Mouse (Mus musculus): ENCODE data around the gene Mars. TPM values are rescaled to one million over a fixed set of nuclear protein-coding genes. Genes with fewer than 3 reads are reported as not detected.
"Not testable (repeated sequence)": the region's sequence is repeated elsewhere in the genome, so short reads cannot be mapped to it uniquely, and the experiment has no call there.

Mars gene
- total and polyA plus RNA-seq, 3 experiments, result 36.6 to 47.7 (median 42.6) TPM

DNA sequence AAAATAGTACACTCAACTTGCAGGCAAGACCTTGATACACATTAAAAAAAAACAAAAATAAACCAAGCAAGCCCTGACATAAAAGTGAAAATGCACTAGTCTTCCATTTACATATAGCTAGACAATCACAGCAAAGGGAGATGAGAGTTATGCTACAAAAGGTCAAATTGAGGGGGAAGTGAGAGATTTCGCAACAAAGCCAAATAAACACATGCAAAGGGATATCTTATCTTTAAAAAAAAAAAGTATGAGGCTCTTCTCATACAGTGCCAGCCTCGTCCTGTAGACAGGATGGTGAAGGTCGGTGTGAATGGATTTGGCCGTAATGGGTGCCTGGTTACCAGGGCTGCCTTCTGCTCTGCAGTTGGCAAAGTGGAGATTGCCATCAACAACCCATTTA is 1.3 kb upstream of the Mars start:
- WGBS, result 34% methylated on average over 4 of the region's 4 CpGs
- peak overlapping the region; percentile 89 for H3K27ac ChIP-seq
- intact Hi-C loops (cut with DNase I), result loop anchor here (5.0 kb wide), 1 partner anchor 191 kb away; the partner anchor contains the start of gene Os9
- no peak overlapping the region for H3K9ac ChIP-seq (ENCODE audit: low read depth, low read length)
- no peaks in the 10 kb centered on the region for H3K79me2 ChIP-seq (replicated peaks; ENCODE audit: control insufficient read depth, insufficient read depth, low read length)
- H3K27me3 ChIP-seq (ENCODE audit: control insufficient read depth, insufficient read depth, low read length), result no peaks in the 10 kb centered on the region
- H3K36me3 ChIP-seq (ENCODE audit: control insufficient read depth, insufficient read depth, low read length), result no peaks in the 10 kb centered on the region
- no peak overlapping the region for H3K4me3 ChIP-seq
- DNase-seq, result no peak
- TF ChIP-seq POLR2A (IDR thresholded peaks at IDR 0.05; ENCODE audit: insufficient read depth, low read depth, low read length) (no peak), EP300 (IDR thresholded peaks at IDR 0.05; ENCODE audit: insufficient read depth, low read depth, low read length) (no peak), CTCF (IDR thresholded peaks at IDR 0.05) (no peak)
- H3K4me1 ChIP-seq (ENCODE audit: control insufficient read depth, insufficient read depth, low read length), result peaks cover 2% of the 10 kb centered on the region

DNA sequence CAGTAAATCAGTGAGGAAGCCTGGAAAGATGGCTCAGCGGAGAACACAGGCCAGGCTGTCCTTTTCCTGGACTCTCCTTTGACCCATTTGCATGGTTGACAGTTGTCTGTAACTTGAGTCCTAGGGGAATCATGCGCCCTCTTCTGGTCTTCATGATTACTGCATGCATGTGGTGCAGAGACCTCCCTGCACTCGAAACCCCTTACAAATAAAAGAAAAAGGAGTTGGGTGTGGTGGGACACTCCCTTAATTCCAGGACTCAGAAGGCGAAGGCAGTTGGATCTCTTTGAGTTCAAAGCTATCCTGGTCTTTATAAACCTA is 730 bp upstream of the Mars start:
- Histone ChIP-seq H3K27ac (peak overlapping the region; percentile 89), H3K9ac (ENCODE audit: low read depth, low read length) (peak overlapping the region; percentile 72), H3K79me2 (replicated peaks; ENCODE audit: control insufficient read depth, insufficient read depth, low read length) (no peaks in the 10 kb centered on the region), H3K4me3 (peak overlapping the region; percentile 92), H3K36me3 (ENCODE audit: control insufficient read depth, insufficient read depth, low read length) (no peaks in the 10 kb centered on the region), H3K27me3 (ENCODE audit: control insufficient read depth, insufficient read depth, low read length) (no peaks in the 10 kb centered on the region), H3K4me1 (ENCODE audit: control insufficient read depth, insufficient read depth, low read length) (peaks cover 2% of the 10 kb centered on the region)
- DNase-seq, result peak; percentile 81 to 84
- WGBS, result under 1% methylated on average over 4 of the region's 4 CpGs
- TF ChIP-seq POLR2A (IDR thresholded peaks at IDR 0.05; ENCODE audit: insufficient read depth, low read depth, low read length) (peak; percentile 39; the same call in 1 of the 2 replicates), CTCF (IDR thresholded peaks at IDR 0.05) (no peak; the same call in 1 of the 2 replicates), EP300 (IDR thresholded peaks at IDR 0.05; ENCODE audit: insufficient read depth, low read depth, low read length) (peak; percentile 79)
- intact Hi-C loops (cut with DNase I), result loop anchor here (5.0 kb wide), 1 partner anchor 190 kb away; the partner anchor contains the start of gene Os9

DNA sequence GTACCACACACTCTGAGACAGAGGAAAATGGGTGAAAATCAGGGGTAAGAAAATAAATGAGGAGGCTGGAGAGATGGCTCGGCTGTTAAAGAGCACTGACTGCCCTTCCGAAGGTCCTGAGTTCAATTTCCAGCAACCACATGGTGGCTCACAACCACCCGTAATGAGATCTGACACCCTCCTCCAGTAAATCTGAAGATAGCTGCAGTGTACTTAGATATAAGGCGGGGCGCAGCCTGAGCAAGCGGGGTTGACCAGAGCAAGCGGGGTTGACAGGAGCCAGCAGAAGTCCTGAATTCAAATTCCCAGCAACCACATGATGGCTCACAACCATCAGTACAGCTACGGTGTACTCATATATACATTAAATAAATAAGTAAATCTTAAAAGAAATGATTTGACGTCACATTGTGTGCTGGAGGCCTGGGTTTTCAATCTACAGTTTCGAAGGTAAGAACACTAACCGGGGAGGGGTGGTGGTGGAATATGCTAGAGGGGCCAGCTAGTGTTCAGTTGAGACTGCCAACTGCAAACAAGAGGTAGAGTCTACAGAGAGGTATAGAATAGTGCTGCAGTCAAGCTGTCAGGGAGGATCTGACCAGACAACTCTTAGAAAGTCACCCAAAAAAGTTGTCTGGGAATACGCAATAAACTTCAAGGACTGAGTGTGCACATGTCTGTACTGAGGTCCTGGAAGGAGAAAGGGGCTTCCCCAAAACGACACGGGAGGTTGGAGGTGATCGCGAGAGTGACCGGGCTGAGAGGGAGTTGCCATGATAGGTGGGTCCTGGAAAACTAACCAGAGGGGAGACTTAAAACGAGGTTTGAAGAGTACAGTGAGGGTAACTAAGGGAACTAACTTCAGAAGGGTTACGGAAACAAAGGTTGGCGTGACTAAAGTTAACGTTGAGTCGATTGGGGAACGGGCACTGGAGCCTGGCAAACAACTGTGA is 787 bp downstream of the Mars start:
- TF ChIP-seq POLR2A (IDR thresholded peaks at IDR 0.05; ENCODE audit: insufficient read depth, low read depth, low read length), result no peak
- no peak for TF ChIP-seq EP300 (IDR thresholded peaks at IDR 0.05; ENCODE audit: insufficient read depth, low read depth, low read length)
- TF ChIP-seq CTCF (IDR thresholded peaks at IDR 0.05), result no peak
- no peak for DNase-seq
- H3K4me1 ChIP-seq (ENCODE audit: control insufficient read depth, insufficient read depth, low read length), result peaks cover 2% of the 10 kb centered on the region
- no peaks in the 10 kb centered on the region for H3K79me2 ChIP-seq (replicated peaks; ENCODE audit: control insufficient read depth, insufficient read depth, low read length)
- peak overlapping the region; percentile 89 for H3K27ac ChIP-seq
- H3K9ac ChIP-seq (ENCODE audit: low read depth, low read length), result peak overlapping the region; percentile 81
- WGBS, result 33% methylated on average over 23 of the region's 23 CpGs
- no peaks in the 10 kb centered on the region for H3K36me3 ChIP-seq (ENCODE audit: control insufficient read depth, insufficient read depth, low read length)
- intact Hi-C loops (cut with DNase I), result loop anchor here (1.0 to 5.0 kb wide), 3 partner anchors 20 to 188 kb away; partner anchors contain the start of genes Dctn2 and Os9
- H3K27me3 ChIP-seq (ENCODE audit: control insufficient read depth, insufficient read depth, low read length), result no peaks in the 10 kb centered on the region
- H3K4me3 ChIP-seq, result peak overlapping the region; percentile 92

DNA sequence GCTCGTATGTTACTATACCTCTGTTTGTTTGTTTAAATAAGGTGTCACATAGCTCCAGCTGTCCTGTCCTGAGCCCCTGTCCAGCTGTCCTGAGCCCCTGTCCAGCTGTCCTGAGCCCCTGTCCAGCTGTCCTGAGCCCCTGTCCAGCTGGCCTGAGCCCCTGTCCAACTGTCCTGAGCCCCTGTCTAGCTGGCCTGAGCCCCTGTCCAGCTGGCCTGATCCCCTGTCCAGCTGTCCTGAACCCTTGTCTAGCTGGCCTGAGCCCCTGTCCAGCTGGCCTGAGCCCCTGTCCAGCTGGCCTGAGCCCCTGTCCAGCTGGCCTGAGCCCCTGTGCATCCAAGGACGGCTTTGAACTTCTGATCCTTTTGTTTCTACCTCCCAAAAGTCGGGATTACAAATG is 2.4 kb downstream of the Mars start:
- H3K4me1 ChIP-seq (ENCODE audit: control insufficient read depth, insufficient read depth, low read length); H3K4me3 ChIP-seq; H3K9ac ChIP-seq (ENCODE audit: low read depth, low read length); intact Hi-C loops (cut with DNase I); H3K27ac ChIP-seq; H3K79me2 ChIP-seq (replicated peaks; ENCODE audit: control insufficient read depth, insufficient read depth, low read length); H3K27me3 ChIP-seq (ENCODE audit: control insufficient read depth, insufficient read depth, low read length); H3K36me3 ChIP-seq (ENCODE audit: control insufficient read depth, insufficient read depth, low read length); DNase-seq: not testable (repeated sequence)
- 79% methylated on average over 3 of the region's 3 CpGs for WGBS

DNA sequence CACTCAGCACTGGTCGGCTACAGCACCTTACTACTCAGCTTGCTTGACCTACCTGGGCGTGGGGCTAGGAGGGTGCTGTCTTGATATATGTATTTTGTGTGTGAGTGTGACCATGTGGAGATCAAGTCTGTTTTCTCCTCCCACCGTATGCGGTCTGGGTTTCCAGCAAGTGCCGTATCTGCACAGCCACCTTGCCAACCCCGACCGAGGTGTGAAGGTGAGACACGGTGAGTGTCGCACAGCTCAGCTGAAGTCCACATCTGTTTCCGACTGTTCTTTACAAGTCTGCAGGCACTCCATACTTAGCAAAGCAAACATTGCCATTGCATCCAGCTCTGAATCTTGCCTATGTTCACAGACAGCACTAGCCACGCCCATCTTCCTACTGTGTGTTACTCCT is 8.4 kb downstream of the Mars start:
- Histone ChIP-seq H3K27me3 (ENCODE audit: control insufficient read depth, insufficient read depth, low read length) (no peaks in the 10 kb centered on the region), H3K36me3 (ENCODE audit: control insufficient read depth, insufficient read depth, low read length) (no peaks in the 10 kb centered on the region), H3K79me2 (replicated peaks; ENCODE audit: control insufficient read depth, insufficient read depth, low read length) (no peaks in the 10 kb centered on the region), H3K27ac (no peak overlapping the region), H3K4me3 (no peak overlapping the region), H3K4me1 (ENCODE audit: control insufficient read depth, insufficient read depth, low read length) (no peaks in the 10 kb centered on the region), H3K9ac (ENCODE audit: low read depth, low read length) (no peak overlapping the region)
- no peak for DNase-seq
- TF ChIP-seq POLR2A (IDR thresholded peaks at IDR 0.05; ENCODE audit: insufficient read depth, low read depth, low read length), result no peak
- no peak for TF ChIP-seq EP300 (IDR thresholded peaks at IDR 0.05; ENCODE audit: insufficient read depth, low read depth, low read length)
- TF ChIP-seq CTCF (IDR thresholded peaks at IDR 0.05), result no peak
- WGBS, result 92% methylated on average over 11 of the region's 11 CpGs
- intact Hi-C loops (cut with DNase I), result no loop called here

DNA sequence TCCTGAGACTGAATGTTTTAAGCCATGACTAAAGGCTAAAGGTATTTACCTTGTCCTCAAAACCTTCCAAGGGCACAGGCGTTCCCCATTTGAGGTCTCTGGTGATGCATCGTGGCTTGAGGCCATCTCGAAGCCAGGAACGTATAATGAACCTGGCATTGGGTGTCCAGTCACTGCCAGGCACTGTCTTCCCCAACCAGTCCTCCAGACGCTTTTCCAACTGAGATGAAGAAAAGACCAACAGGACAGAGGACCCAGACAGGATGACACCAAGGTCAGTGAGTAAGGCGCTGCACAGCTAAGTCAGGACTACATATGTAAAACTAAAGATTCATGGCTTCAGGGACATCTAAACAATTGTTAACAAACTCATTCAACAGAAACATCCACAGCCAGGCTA is 11.2 kb downstream of the Mars start:
- peaks cover 9% of the 10 kb centered on the region for H3K36me3 ChIP-seq (ENCODE audit: control insufficient read depth, insufficient read depth, low read length)
- TF ChIP-seq EP300 (IDR thresholded peaks at IDR 0.05; ENCODE audit: insufficient read depth, low read depth, low read length), result no peak
- TF ChIP-seq CTCF (IDR thresholded peaks at IDR 0.05), result no peak
- no peak for TF ChIP-seq POLR2A (IDR thresholded peaks at IDR 0.05; ENCODE audit: insufficient read depth, low read depth, low read length)
- H3K4me3 ChIP-seq, result no peak overlapping the region
- intact Hi-C loops (cut with DNase I), result no loop called here
- DNase-seq, result no peak
- no peaks in the 10 kb centered on the region for H3K79me2 ChIP-seq (replicated peaks; ENCODE audit: control insufficient read depth, insufficient read depth, low read length)
- H3K27me3 ChIP-seq (ENCODE audit: control insufficient read depth, insufficient read depth, low read length), result no peaks in the 10 kb centered on the region
- H3K9ac ChIP-seq (ENCODE audit: low read depth, low read length), result no peak overlapping the region
- peaks cover 2% of the 10 kb centered on the region; the same call in 1 of the 2 replicates for H3K4me1 ChIP-seq (ENCODE audit: control insufficient read depth, insufficient read depth, low read length)
- 94% methylated on average over 6 of the region's 6 CpGs for WGBS
- no peak overlapping the region for H3K27ac ChIP-seq
